Mouse (Mus musculus) natural killer cell, adult 2 months (primary cell): ENCODE data around the gene Tas1r3.

Experiments used
- DNase-seq, 2 experiments: peaks; one replicate each; pipeline ENCODE4 v3.0.0; 2022; ENCODE audit warnings: low spot score in 2 of 2

The Tas1r3 gene

GRCm38 (mm10) chr4:155841651-155842270 lies 21.4 kb downstream of the Tas1r3 start:
- DNase-seq, result no peak

DNA sequence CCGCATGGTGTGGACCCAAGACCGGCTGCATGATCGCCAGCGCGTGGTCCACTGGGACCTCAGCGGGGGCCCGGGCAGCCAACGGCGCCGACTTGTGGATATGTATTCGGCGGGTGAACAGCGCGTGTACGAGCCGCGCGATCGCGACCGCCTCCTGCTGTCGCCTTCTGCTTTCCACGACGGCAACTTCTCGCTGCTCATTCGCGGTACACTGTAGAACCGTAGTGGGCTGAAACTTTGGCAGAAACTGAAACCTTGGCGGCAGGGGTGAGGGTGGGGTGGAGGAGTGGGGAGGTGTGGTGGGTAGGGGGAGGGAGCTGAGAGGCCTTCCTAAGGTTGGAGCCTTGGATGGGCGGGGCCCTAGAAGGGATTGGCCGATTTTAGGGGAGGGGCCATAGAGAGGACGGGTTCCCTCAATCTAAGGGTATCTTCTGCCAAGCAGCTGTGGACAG lies 22.1 kb downstream of the Tas1r3 start:
- peak; percentile 61 to 77 for DNase-seq

DNA sequence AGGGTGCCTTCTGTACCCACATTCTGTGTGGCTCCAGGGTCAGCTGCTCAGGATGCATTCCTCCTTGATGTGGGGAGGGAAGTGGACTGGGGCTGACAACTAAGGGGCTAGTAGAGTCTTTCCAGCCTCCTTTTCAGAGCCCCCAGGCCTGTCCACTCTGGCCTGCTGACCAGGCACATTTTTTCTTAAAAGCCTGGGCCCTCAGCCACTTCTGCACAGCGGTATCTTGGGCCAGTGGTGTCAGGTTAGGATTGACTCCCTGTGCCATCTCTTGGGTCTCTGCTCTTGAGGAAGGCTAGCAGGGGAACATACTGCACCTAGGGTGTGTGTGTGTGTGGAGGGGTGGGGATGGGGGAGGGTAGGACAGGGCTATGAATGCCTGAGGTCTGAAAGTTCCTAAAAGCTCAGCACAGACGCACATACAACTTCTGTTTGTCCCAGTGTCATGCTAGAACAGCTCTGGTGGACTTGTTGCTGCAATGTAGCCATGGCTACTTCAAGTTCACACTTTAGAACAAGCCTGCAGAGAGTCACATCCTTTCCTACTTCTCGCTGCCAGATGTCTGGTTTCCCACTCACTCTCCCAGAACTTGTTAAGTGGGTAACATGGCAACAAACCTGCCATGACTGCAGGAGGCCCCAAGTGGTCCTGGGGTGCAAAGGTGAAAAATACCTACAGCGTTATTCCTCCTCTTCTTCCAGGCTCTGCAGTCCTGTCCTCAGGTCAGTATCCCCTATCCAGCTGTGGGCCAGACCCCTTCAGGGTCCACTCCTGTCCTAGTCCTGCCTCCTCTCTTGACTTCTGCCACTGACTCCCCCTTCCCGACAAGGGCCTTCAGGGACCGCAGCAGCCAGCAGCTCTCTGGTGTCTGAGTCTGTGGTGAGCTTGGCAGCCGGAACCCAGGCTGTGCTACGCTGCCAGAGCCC lies 22.8 kb downstream of the Tas1r3 start:
- DNase-seq, result peak in 1 of 2 experiments; percentile 15

DNA sequence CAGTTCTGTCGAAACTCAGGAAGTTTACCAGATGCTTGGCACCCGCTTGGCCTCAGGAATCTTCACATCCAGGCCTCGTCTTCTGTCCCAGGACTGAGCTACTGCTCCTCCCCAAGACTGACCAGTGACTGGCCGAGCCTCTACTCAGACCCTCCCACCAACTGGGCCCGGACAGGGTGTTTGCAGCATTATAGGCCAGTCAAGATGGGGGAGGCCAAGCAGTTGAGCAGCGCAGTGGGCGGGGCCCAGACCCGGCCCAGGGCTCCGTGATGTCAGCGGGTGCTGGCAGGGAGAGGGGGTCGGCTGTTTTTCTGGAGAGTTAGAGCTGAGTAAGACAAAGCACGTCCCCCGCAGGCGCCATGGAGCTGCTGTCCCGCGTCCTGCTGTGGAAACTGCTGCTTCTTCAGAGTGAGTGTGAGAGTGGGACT lies 23.7 kb downstream of the Tas1r3 start, which contains the start of gene Mxra8:
Mxra8 (plus strand) TSS at position 198 of the 428 bp plus-strand sequence.
- DNase-seq, result no peak

- DNase-seq, result no peak
Observed at GRCm38 (mm10) chr4:155838187-155839153, 24.7 kb downstream of the Tas1r3 start.

- DNase-seq, result no peak
Observed at GRCm38 (mm10) chr4:155837404-155838010, 25.7 kb downstream of the Tas1r3 start.

DNA sequence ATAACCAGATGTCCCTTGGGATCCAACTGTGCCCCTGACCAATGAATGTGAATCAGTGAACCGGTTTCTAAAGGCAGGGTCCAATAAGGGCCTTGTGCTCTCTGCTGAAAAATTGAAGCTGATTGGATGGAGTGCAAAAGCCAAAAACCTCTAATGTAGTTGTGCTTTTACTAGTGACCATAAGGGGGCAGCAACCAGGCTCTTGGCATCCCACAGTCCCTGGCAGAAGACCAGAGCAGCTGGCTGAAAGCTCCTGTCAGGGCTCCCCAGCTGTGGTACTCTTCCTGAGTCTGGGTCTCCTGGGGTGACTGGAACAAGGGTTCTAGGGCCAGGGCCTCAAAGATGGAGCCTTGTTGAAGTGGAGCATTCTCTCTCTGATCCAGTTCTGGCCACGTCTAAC lies 29.3 kb downstream of the Tas1r3 start:
- peak; percentile 71 to 76 for DNase-seq

DNA sequence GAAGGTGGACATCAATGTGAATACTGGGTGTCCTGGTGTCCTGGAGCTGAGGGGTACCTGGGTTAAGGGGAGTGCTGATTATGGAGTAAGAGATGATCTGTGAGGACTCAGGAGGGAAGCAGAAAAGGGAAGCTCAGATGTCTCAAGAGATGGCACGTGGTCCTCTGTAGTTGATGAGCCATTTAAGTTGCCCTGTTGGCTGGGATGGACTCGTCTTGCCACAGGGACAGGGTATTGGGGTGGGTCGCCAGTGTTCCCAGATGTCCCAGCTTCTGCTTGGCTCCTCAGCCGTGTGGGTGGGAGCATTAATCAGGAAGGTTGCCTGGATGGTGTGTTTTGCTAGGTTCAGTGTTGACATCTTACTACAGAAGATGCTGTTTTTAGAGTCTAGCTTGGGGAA lies 29.9 kb downstream of the Tas1r3 start:
- no peak for DNase-seq

GRCm38 (mm10) chr4:155832321-155832720 lies 30.8 kb downstream of the Tas1r3 start:
- DNase-seq, result no peak

GRCm38 (mm10) chr4:155831831-155832230 lies 31.3 kb downstream of the Tas1r3 start:
- DNase-seq, result no peak

DNA sequence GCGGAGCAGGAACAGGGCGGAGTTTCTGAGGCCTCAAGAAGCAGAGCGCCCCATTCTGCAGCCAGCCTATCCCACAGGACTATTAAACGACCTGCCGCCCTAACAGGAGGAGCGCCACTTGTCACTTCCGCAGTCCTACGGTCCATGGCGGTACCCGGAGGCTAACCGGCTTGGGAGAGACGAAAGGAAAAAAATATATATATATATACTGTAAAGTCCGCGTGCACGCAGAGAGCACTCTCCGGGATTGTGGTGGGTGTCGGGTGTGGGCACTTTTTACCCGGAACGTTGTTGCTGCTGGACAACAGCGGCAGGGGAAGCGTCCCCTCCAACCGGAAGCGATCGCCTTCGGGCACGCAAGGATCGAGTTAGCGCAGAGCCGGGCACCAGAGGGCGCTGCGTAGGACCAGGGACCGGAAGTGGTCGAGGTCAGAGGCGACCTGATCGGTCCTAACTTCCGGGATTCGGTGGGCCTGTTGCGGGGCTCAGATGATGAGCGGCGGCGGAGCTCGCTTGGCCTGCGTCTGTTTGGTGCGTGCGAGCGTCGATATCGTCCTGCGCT lies 31.9 kb downstream of the Tas1r3 start, which contains the start of gene Aurkaip1:
Aurkaip1 (plus strand) TSS at position 68 of the 562 bp plus-strand sequence.
- DNase-seq, result peak; percentile 95 to 96

DNA sequence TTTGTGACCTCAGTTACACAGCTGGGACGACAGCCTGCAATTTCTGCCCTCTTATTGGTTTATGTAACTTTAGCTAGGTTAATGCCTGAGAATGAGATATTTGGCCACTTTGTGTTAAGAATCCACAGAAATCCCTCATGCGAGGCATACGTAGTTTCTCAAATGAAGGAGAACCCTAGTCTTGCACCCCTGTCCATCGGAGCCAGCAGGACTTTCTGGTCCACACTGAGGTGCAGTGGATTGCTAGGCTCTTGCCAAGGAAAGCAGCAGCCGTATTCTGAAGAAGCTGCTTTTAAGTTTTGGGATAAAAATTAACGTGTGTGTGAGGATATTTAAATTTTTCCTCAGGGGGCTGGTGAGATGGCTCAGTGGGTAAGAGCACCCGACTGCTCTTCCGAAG lies 32.6 kb downstream of the Tas1r3 start:
- DNase-seq, result no peak

DNA sequence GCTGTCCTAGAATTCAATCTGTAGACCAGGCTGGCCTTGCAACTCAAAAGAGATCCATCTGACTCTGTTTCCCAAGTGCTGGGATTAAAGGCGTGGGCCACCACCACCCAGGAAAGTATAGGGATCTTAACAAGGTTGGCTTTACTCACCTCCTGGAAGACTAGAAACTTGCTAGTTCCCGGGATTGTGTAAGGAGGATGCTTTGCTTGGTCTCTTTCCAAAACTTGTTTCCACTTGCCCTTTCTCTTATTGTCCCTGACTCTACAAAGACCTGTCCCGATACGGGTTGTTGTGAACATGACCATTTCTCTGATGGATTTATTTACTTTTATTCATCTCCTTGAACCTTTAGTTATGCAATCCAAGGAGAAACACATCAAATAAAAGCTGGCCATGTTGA lies 33.3 kb downstream of the Tas1r3 start:
- no peak for DNase-seq

DNA sequence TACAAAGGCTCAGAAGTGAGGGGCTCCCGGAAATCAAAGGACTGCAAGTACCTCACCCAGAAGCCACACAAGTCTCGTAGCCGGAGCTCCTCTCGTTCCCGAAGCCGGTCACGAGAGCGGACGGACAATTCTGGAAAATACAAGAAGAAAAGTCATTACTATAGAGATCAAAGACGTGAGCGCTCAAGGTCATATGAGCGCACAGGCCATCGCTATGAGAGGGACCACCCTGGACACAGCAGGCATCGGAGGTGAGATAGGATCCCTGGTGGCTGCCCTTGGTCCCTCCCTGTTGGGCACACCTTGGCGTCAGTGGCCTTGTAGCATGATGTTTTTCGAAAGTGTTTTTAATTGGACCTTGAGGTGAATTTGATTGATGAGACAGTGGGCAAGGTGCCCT lies 39.7 kb downstream of the Tas1r3 start:
- DNase-seq, result no peak

- DNase-seq, result peak; percentile 26 to 46
Observed at GRCm38 (mm10) chr4:155821025-155821424, 42.1 kb downstream of the Tas1r3 start.

GRCm38 (mm10) chr4:155817533-155817932 lies 45.6 kb downstream of the Tas1r3 start:
- no peak for DNase-seq

DNA sequence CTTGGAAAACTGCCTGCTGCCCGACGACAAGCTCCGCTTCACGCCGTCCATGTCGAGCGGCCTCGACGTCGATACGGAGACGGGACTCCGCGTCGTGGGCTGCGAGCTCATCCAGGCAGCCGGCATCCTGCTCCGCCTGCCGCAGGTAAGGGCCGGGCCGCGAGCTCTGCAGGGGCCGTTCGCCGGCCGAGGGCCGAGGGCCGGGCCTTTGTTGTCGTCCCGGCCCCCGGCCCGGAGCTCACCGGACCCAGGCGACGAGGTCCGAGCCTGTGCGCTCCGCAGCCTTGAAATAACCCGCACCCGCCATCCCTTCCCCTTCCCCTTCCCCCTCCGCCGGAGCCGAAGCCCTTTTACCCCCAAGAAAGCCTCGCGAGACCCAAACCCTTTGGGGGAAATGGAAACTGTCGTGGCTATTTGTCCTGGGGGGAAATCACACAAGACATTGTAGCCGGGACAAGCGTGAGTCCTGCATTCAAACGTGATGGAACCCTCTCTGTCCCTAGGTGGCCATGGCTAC lies 50.4 kb downstream of the Tas1r3 start:
- DNase-seq, result peak in 1 of 2 experiments; percentile 21

GRCm38 (mm10) chr4:155811929-155812664 lies 51.1 kb downstream of the Tas1r3 start, which contains the start of gene Ccnl2:
TSS of gene Ccnl2 (plus strand) at chr4:155812489.
- peak; percentile 92 to 93 for DNase-seq
